Mouse (Mus musculus): Measurements from ENCODE around the gene Rtkn2. TPM values are rescaled to one million over a fixed set of nuclear protein-coding genes. Genes with fewer than 3 reads are reported as not detected.

Gene Rtkn2
- polyA plus RNA-seq (2012; rRNA removed), result 0.09 and 0.14 TPM in 2 replicates

DNA sequence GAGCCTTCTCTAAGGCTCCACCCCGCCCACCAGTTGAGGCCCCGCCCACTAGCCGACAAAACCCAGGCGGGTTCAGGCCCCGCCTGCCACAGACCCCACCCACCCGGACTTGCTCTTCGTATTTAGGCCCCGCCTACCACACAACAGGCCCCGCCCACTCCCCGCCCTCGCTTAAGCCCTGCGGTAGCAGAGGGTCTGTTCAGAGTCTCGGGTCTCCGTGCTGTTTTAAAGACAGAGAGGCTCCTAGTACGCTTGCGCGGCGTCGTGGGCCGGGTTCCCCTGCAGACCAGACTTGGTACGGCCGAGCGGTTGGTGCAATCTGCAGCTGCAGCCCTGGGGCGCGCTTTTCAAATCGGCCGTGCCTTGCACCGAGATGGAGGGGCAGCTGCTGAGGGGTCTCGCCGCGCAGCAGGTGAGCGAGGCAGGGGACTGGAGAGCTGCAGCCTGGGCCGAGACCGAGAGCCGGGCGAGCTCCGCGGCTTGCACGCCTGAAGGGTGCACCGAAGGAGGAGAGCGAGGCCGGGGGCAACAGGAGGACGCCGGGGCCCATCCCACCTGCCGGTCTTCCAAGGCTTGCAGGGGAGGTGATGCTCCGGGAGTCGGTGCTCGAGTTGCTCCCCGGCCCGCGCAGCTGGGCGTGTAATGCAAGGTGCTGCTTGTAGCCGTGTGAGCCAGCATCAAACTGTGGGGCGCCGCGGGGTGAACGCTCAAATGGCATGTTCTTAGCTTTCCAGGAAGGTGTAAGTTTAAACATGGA, at the start of gene Rtkn2:
TSS of gene Rtkn2 (plus strand) at position 170 of the 757 bp plus-strand sequence.
- H3K36me3 ChIP-seq (ENCODE audit: control insufficient read depth, insufficient read depth, low read length), result no peaks in the 10 kb centered on the region
- under 1% methylated on average over 57 of the region's 57 CpGs for WGBS
- DNase-seq (ENCODE audit: low read depth in 1 of 2, low spot score in 2 of 2), result peak; percentile 79 to 87
- TF ChIP-seq CTCF (IDR thresholded peaks at IDR 0.05; ENCODE audit: extremely low read depth, insufficient read depth, insufficient read length, insufficient replicate concordance) (no peak), POLR2A (IDR thresholded peaks at IDR 0.05; ENCODE audit: low read depth, low read length) (no peak)
- H3K4me3 ChIP-seq (ENCODE audit: extremely low read depth, insufficient read depth, insufficient read length), result peak within 1 kb of the TSS; percentile 83
- H3K27ac ChIP-seq (ENCODE audit: insufficient read depth, low read length), result no peak within 1 kb of the TSS
- no peaks in the 10 kb centered on the region for H3K27me3 ChIP-seq (ENCODE audit: control insufficient read depth, insufficient read depth, low read length)
- peaks cover 4% of the 10 kb centered on the region; the same call in 1 of the 2 replicates for H3K4me1 ChIP-seq (ENCODE audit: control insufficient read depth, insufficient read depth, insufficient read length)

DNA sequence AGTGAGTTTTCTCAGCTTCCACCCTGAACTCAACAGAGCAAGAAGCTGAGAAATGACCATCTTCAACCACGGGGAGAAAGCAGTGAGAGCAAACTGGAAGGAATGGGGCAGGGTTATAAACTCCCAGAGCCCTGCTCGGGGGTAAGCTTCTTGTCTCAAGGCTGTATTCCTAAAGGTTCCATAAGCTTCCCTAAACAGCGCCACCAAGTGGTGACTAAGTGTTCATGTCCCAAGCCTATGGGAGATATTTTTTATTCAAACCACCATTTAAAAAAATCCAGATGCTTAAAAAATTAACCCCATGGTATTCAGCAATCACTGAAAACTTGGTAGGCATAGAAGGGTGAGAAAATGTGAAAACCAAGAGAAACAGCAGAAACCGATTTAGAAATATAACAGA, 48.0 kb upstream of the Rtkn2 start:
- no peak for DNase-seq (ENCODE audit: low read depth in 1 of 2, low spot score in 2 of 2)
- Histone ChIP-seq H3K27ac (ENCODE audit: insufficient read depth, low read length) (no peak overlapping the region), H3K4me3 (ENCODE audit: extremely low read depth, insufficient read depth, insufficient read length) (no peak overlapping the region), H3K4me1 (ENCODE audit: control insufficient read depth, insufficient read depth, insufficient read length) (no peaks in the 10 kb centered on the region), H3K36me3 (ENCODE audit: control insufficient read depth, insufficient read depth, low read length) (no peaks in the 10 kb centered on the region), H3K27me3 (ENCODE audit: control insufficient read depth, insufficient read depth, low read length) (no peaks in the 10 kb centered on the region)
- WGBS, result 84% methylated on average over 4 of the region's 4 CpGs
- TF ChIP-seq POLR2A (IDR thresholded peaks at IDR 0.05; ENCODE audit: low read depth, low read length) (no peak), CTCF (IDR thresholded peaks at IDR 0.05; ENCODE audit: extremely low read depth, insufficient read depth, insufficient read length, insufficient replicate concordance) (no peak)

DNA sequence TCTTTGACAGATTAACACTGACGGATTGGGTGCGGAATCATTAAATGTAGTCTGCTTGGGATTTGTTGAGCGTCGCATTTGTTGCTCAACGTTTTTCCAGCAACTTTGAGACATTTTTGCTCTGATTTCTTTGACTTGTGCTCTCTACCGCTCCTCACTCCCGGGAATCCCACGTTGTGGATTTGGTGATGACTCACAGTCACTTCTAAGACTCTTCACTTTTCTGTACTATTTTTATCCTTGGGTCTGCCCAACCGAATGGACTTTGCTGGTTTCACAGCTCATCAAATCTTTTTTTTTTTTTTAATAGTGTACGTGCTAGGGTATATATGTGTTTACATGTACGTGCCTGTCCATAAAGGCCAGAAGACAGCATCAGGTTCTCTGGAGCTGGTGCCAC, 46.6 kb upstream of the Rtkn2 start:
- H3K36me3 ChIP-seq (ENCODE audit: control insufficient read depth, insufficient read depth, low read length), result no peaks in the 10 kb centered on the region
- WGBS, result 90% methylated on average over 11 of the region's 11 CpGs

GRCm38 (mm10) chr10:67936944-67937343, 42.4 kb upstream of the Rtkn2 start:
- 82% methylated on average over 4 of the region's 4 CpGs for WGBS
- H3K4me1 ChIP-seq (ENCODE audit: control insufficient read depth, insufficient read depth, insufficient read length), result no peaks in the 10 kb centered on the region

More for the DNA sequence above, 46.6 kb upstream of the Rtkn2 start:
- Histone ChIP-seq H3K27ac (ENCODE audit: insufficient read depth, low read length) (no peak overlapping the region), H3K4me3 (ENCODE audit: extremely low read depth, insufficient read depth, insufficient read length) (no peak overlapping the region), H3K27me3 (ENCODE audit: control insufficient read depth, insufficient read depth, low read length) (no peaks in the 10 kb centered on the region), H3K4me1 (ENCODE audit: control insufficient read depth, insufficient read depth, insufficient read length) (no peaks in the 10 kb centered on the region)
- no peak for DNase-seq (ENCODE audit: low read depth in 1 of 2, low spot score in 2 of 2)
- no peak for TF ChIP-seq POLR2A (IDR thresholded peaks at IDR 0.05; ENCODE audit: low read depth, low read length)
- TF ChIP-seq CTCF (IDR thresholded peaks at IDR 0.05; ENCODE audit: extremely low read depth, insufficient read depth, insufficient read length, insufficient replicate concordance), result no peak

DNA sequence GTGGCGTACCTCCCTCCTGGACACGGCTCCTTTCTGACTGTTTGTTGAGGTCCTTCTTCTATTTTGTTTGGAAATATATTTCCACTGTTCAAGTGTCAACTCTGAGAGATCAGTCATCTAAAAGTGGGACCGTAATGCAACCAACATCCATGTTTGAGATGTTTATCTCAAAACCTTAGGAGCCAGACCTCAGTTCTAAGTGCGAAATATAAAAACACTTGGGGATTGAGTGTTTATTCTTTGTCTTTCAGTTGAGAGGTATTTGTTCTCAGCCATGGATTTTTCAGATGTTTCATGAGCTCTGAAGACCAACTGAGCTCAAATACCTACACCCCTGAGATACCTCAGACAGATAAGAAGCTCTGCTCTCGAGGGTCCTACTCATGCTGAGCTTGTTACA, 41.6 kb upstream of the Rtkn2 start:
- Histone ChIP-seq H3K27me3 (ENCODE audit: control insufficient read depth, insufficient read depth, low read length) (no peaks in the 10 kb centered on the region), H3K27ac (ENCODE audit: insufficient read depth, low read length) (no peak overlapping the region), H3K4me3 (ENCODE audit: extremely low read depth, insufficient read depth, insufficient read length) (no peak overlapping the region), H3K4me1 (ENCODE audit: control insufficient read depth, insufficient read depth, insufficient read length) (no peaks in the 10 kb centered on the region), H3K36me3 (ENCODE audit: control insufficient read depth, insufficient read depth, low read length) (no peaks in the 10 kb centered on the region)
- no peak for DNase-seq (ENCODE audit: low read depth in 1 of 2, low spot score in 2 of 2)
- WGBS, result 87% methylated on average over 5 of the region's 5 CpGs
- TF ChIP-seq CTCF (IDR thresholded peaks at IDR 0.05; ENCODE audit: extremely low read depth, insufficient read depth, insufficient read length, insufficient replicate concordance), result no peak
- no peak for TF ChIP-seq POLR2A (IDR thresholded peaks at IDR 0.05; ENCODE audit: low read depth, low read length)

More at GRCm38 (mm10) chr10:67936944-67937343, 42.4 kb upstream of the Rtkn2 start:
- no peak overlapping the region for H3K27ac ChIP-seq (ENCODE audit: insufficient read depth, low read length)
- H3K27me3 ChIP-seq (ENCODE audit: control insufficient read depth, insufficient read depth, low read length), result no peaks in the 10 kb centered on the region
- H3K4me3 ChIP-seq (ENCODE audit: extremely low read depth, insufficient read depth, insufficient read length), result no peak overlapping the region
- no peak for DNase-seq (ENCODE audit: low read depth in 1 of 2, low spot score in 2 of 2)
- no peaks in the 10 kb centered on the region for H3K36me3 ChIP-seq (ENCODE audit: control insufficient read depth, insufficient read depth, low read length)
- no peak for TF ChIP-seq CTCF (IDR thresholded peaks at IDR 0.05; ENCODE audit: extremely low read depth, insufficient read depth, insufficient read length, insufficient replicate concordance)
- no peak for TF ChIP-seq POLR2A (IDR thresholded peaks at IDR 0.05; ENCODE audit: low read depth, low read length)

DNA sequence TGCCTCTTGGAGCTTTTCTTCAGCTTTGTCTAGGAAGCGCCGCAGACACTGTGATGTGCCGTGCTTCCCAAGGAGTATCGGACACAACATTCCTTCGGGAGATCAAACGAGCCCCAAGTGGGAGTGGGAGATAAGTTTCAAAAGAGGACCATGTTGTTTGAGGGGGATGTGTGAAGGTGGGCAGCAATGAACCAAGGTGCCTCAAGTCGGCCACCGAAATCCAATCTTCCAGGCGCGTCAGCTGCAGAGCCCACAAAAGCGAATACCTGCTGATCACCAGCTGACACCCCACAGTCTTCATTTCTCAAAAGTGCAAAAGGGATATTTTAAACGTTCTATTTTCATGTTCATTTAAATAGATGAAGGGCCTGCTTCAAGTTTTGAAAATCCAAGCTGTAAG, 39.8 kb upstream of the Rtkn2 start:
- WGBS, result 87% methylated on average over 12 of the region's 12 CpGs
- no peaks in the 10 kb centered on the region for H3K27me3 ChIP-seq (ENCODE audit: control insufficient read depth, insufficient read depth, low read length)
- H3K4me3 ChIP-seq (ENCODE audit: extremely low read depth, insufficient read depth, insufficient read length), result no peak overlapping the region
- no peaks in the 10 kb centered on the region for H3K4me1 ChIP-seq (ENCODE audit: control insufficient read depth, insufficient read depth, insufficient read length)
- no peak for DNase-seq (ENCODE audit: low read depth in 1 of 2, low spot score in 2 of 2)
- H3K27ac ChIP-seq (ENCODE audit: insufficient read depth, low read length), result no peak overlapping the region
- H3K36me3 ChIP-seq (ENCODE audit: control insufficient read depth, insufficient read depth, low read length), result no peaks in the 10 kb centered on the region
- TF ChIP-seq POLR2A (IDR thresholded peaks at IDR 0.05; ENCODE audit: low read depth, low read length), result no peak
- TF ChIP-seq CTCF (IDR thresholded peaks at IDR 0.05; ENCODE audit: extremely low read depth, insufficient read depth, insufficient read length, insufficient replicate concordance), result no peak

- Histone ChIP-seq H3K36me3 (ENCODE audit: control insufficient read depth, insufficient read depth, low read length) (no peaks in the 10 kb centered on the region), H3K4me3 (ENCODE audit: extremely low read depth, insufficient read depth, insufficient read length) (no peak overlapping the region), H3K4me1 (ENCODE audit: control insufficient read depth, insufficient read depth, insufficient read length) (no peaks in the 10 kb centered on the region), H3K27me3 (ENCODE audit: control insufficient read depth, insufficient read depth, low read length) (no peaks in the 10 kb centered on the region), H3K27ac (ENCODE audit: insufficient read depth, low read length) (no peak overlapping the region; the same call in 1 of the 2 replicates)
- TF ChIP-seq CTCF (IDR thresholded peaks at IDR 0.05; ENCODE audit: extremely low read depth, insufficient read depth, insufficient read length, insufficient replicate concordance) (no peak), POLR2A (IDR thresholded peaks at IDR 0.05; ENCODE audit: low read depth, low read length) (no peak)
- no peak for DNase-seq (ENCODE audit: low read depth in 1 of 2, low spot score in 2 of 2)
- WGBS, result 74% methylated on average over 4 of the region's 4 CpGs
Measured at GRCm38 (mm10) chr10:67943513-67943912, 35.9 kb upstream of the Rtkn2 start.

Measured in spleen, adult 2 months (tissue).